Mouse (Mus musculus) liver, adult 2 months (tissue): ENCODE measurements around the gene Gpr162.

Experiments
- CTCF ChIP-seq: fragments of 200-500 bp; IDR thresholded peaks from 2 replicates; pipeline ENCODE4 v1.5.1; 2011; ENCODE audit warnings: low read depth, low read length, control low read depth
- POLR2A ChIP-seq: fragments of 200-500 bp; IDR thresholded peaks from 2 replicates; pipeline ENCODE4 v1.6.1; 2011; ENCODE audit warnings: low read length, control low read depth; ENCODE audit not compliant: insufficient read depth; ENCODE audit errors: extremely low read depth

- 0 out of 2 replicates have a peak, but pooled peaks have one; percentile 3 for TF ChIP-seq CTCF
- TF ChIP-seq POLR2A = no peak
These were observed at the start of gene Gpr162 for GRCm38 (mm10) chr6:124863658-124864298.
